Mouse (Mus musculus) embryonic facial prominence, embryonic 11.5 days (tissue): Measurements from ENCODE around the gene 1700011L22Rik. TPM values are rescaled to one million over a fixed set of nuclear protein-coding genes. Genes with fewer than 3 reads are reported as not detected.

Experiments used
- ATAC-seq: fragments of 200-750 bp; cut with Nextera tagmentation; replicated peaks from 2 replicates; pipeline ENCODE4 v1.8.0; 2017; ENCODE audit warnings: low read depth; ENCODE audit not compliant: insufficient number of reproducible peaks, low FRiP score, low TSS enrichment
- DNase-seq: peaks from one replicate; pipeline ENCODE4 v3.0.0-alpha.2; 2015; ENCODE audit warnings: low spot score
- H3K27ac ChIP-seq: fragments of 300-500 bp; sonication (generic); replicated peaks from 2 replicates; pipeline ENCODE4 v1.5.1; 2014; ENCODE audit warnings: mild to moderate bottlenecking, low read depth, low read length, control low read depth
- H3K27me3 ChIP-seq: fragments of 300-500 bp; sonication (generic); 2 replicates; pipeline ENCODE4 v1.6.1; 2014; ENCODE audit warnings: mild to moderate bottlenecking, low read length, moderate library complexity, mixed read lengths; ENCODE audit not compliant: control insufficient read depth, insufficient read depth
- H3K36me3 ChIP-seq: fragments of 300-500 bp; sonication (generic); replicated peaks from 2 replicates; pipeline ENCODE4 v1.6.1; 2014; ENCODE audit warnings: low read depth, mild to moderate bottlenecking, low read length, moderate library complexity, mixed read lengths; ENCODE audit not compliant: control insufficient read depth, insufficient read depth
- H3K4me1 ChIP-seq: fragments of 300-500 bp; sonication (generic); 2 replicates; pipeline ENCODE4 v1.6.1; 2014; ENCODE audit warnings: low read length, mixed read lengths; ENCODE audit not compliant: control insufficient read depth, insufficient read depth
- H3K4me2 ChIP-seq: fragments of 300-500 bp; sonication (generic); 2 replicates; pipeline ENCODE4 v1.6.1; 2014; ENCODE audit warnings: low read depth, mild to moderate bottlenecking, control low read depth, low read length, moderate library complexity
- H3K4me3 ChIP-seq: fragments of 300-500 bp; sonication (generic); 2 replicates; pipeline ENCODE4 v1.5.1; 2014; ENCODE audit warnings: low read depth, low read length, control low read depth
- H3K9ac ChIP-seq: fragments of 300-500 bp; sonication (generic); replicated peaks from 2 replicates; pipeline ENCODE4 v1.6.1; 2014; ENCODE audit warnings: mild to moderate bottlenecking, control low read depth, low read length
- H3K9me3 ChIP-seq: fragments of 300-500 bp; sonication (generic); replicated peaks from 2 replicates; pipeline ENCODE4 v1.6.1; 2016; ENCODE audit warnings: mild to moderate bottlenecking, low read length, inconsistent platforms, mixed read lengths; ENCODE audit not compliant: control insufficient read depth
- WGBS: fragments of 180-500 bp; shearing (Covaris S2); extraction: QIAGEN DNeasy Blood & Tissue Kit; methylation state at CpG from one replicate; pipeline ENCODE4 v1.1.7; 2014; 5-methylcytosine and 5-hydroxymethylcytosine counted together
- polyA plus RNA-seq: library from polyadenylated mRNA; unstranded; fragments of >200 nt; fragmentation: Nextera tagmentation; extraction: Ambion mirVana; gene quantifications from 2 replicates; pipeline ENCODE4 v1.2.1, GENCODE M21; 2014

1700011L22Rik gene
- polyA plus RNA-seq, 1 experiment from 2014 or later, result not detected

GRCm38 (mm10) chr8:79162533-79163308, 85.6 kb downstream of the 1700011L22Rik start:
- H3K4me2 ChIP-seq, result no peak overlapping the region
- peak; percentile 53 for DNase-seq
- H3K9me3 ChIP-seq, result no peaks in the 10 kb centered on the region
- no peaks in the 10 kb centered on the region for H3K27me3 ChIP-seq
- no peak for ATAC-seq
- H3K9ac ChIP-seq, result no peak overlapping the region
- H3K4me3 ChIP-seq, result no peak overlapping the region
- H3K27ac ChIP-seq, result no peak overlapping the region
- no peaks in the 10 kb centered on the region; the same call in 1 of the 2 replicates for H3K4me1 ChIP-seq
- 63% methylated on average over 10 of the region's 10 CpGs for WGBS
- H3K36me3 ChIP-seq, result no peaks in the 10 kb centered on the region

- H3K9ac ChIP-seq, result no peak overlapping the region
- H3K36me3 ChIP-seq, result no peaks in the 10 kb centered on the region; the same call in 1 of the 2 replicates
- H3K4me2 ChIP-seq, result no peak overlapping the region
- H3K27me3 ChIP-seq, result no peaks in the 10 kb centered on the region
- DNase-seq (no peak), ATAC-seq (no peak)
- H3K27ac ChIP-seq, result no peak overlapping the region
- H3K4me1 ChIP-seq, result no peaks in the 10 kb centered on the region; the same call in 1 of the 2 replicates
- 83% methylated on average over 4 of the region's 4 CpGs for WGBS
- no peaks in the 10 kb centered on the region for H3K9me3 ChIP-seq
- H3K4me3 ChIP-seq, result no peak overlapping the region
These were observed 87.1 kb downstream of the 1700011L22Rik start for GRCm38 (mm10) chr8:79161172-79161778.

Other genes with a start within 250 kb of the 1700011L22Rik start
- 11.0 and 11.2 TPM in 2 replicates for gene Zfp827, start 220.1 kb downstream of the 1700011L22Rik start, polyA plus RNA-seq
- gene Mmaa, start 46.4 kb upstream of the 1700011L22Rik start, polyA plus RNA-seq, result 12.0 and 13.6 TPM in 2 replicates
- gene Smad1, start 150.9 kb upstream of the 1700011L22Rik start, polyA plus RNA-seq, result 62.1 and 63.5 TPM in 2 replicates